Mouse (Mus musculus) stomach, adult 2 months (tissue): ENCODE data around the gene Ccnt1. TPM values are rescaled to one million over a fixed set of nuclear protein-coding genes. Genes with fewer than 3 reads are reported as not detected.

Experiments used
- polyA plus RNA-seq: library from polyadenylated mRNA; depleted of rRNA; stranded (reverse); fragments of >200 nt; gene quantifications from 2 replicates; pipeline ENCODE4 v1.2.3, GENCODE M21; 2012; rRNA removed

Ccnt1 gene
- polyA plus RNA-seq, result 0.94 and 2.3 TPM in 2 replicates

GRCm38 (mm10) chr15:98570873-98571538, at the start of gene Ccnt1, which contains the start of gene 4930415O20Rik:
Gene Ccnt1 (minus strand): TSS chr15:98570923.
Gene 4930415O20Rik (plus strand): TSS chr15:98571004.

GRCm38 (mm10) chr15:98609331-98610130, 38.8 kb upstream of the Ccnt1 start, which contains the start of gene Adcy6:
Gene Adcy6 (minus strand): TSS chr15:98610076.

GRCm38 (mm10) chr15:98533881-98534627, 36.7 kb downstream of the Ccnt1 start, which contains the start of gene Kansl2:
Gene Kansl2 (minus strand): TSS chr15:98534264.

GRCm38 (mm10) chr15:98492102-98492501, 78.6 kb downstream of the Ccnt1 start, which contains the start of gene Olfr279:
Gene Olfr279 (plus strand): TSS chr15:98492402.

Other genes with a start within 250 kb of the Ccnt1 start
- not detected in 2 replicates for gene Olfr284, start 229.9 kb downstream of the Ccnt1 start, polyA plus RNA-seq
- not detected in 2 replicates for gene Olfr283, start 190.0 kb downstream of the Ccnt1 start, polyA plus RNA-seq
- not detected in 2 replicates for gene Olfr282, start 139.7 kb downstream of the Ccnt1 start, polyA plus RNA-seq
- gene Olfr281, start 118.3 kb downstream of the Ccnt1 start, polyA plus RNA-seq, result not detected in 2 replicates
- not detected in 2 replicates for gene OR5BS1P, start 101.0 kb downstream of the Ccnt1 start, polyA plus RNA-seq
- not detected in 2 replicates for gene Lalba, start 88.2 kb downstream of the Ccnt1 start, polyA plus RNA-seq
- not detected in 2 replicates for gene Olfr279, start 78.5 kb downstream of the Ccnt1 start, polyA plus RNA-seq
- gene Kansl2, start 36.7 kb downstream of the Ccnt1 start, polyA plus RNA-seq, result 9.7 and 11.1 TPM in 2 replicates
- 0.85 and 2.0 TPM in 2 replicates for gene 4930415O20Rik, start 81 bp upstream of the Ccnt1 start, polyA plus RNA-seq
- gene Adcy6, start 39.2 kb upstream of the Ccnt1 start, polyA plus RNA-seq, result 45.7 and 64.2 TPM in 2 replicates
- 38.3 and 44.2 TPM in 2 replicates for gene Cacnb3, start 59.9 kb upstream of the Ccnt1 start, polyA plus RNA-seq
- gene Ddx23, start 92.0 kb upstream of the Ccnt1 start, polyA plus RNA-seq, result 11.8 and 12.9 TPM in 2 replicates
- 0.57 and 0.62 TPM in 2 replicates for gene Rnd1, start 106.5 kb upstream of the Ccnt1 start, polyA plus RNA-seq
- 0.43 and 0.45 TPM in 2 replicates for gene Ccdc65, start 137.3 kb upstream of the Ccnt1 start, polyA plus RNA-seq
- 18.3 and 25.4 TPM in 2 replicates for gene Fkbp11, start 157.3 kb upstream of the Ccnt1 start, polyA plus RNA-seq
- 36.3 and 39.5 TPM in 2 replicates for gene Arf3, start 192.3 kb upstream of the Ccnt1 start, polyA plus RNA-seq
- 0.16 and 0.58 TPM in 2 replicates for gene Wnt10b, start 207.2 kb upstream of the Ccnt1 start, polyA plus RNA-seq
- gene Wnt1, start 218.9 kb upstream of the Ccnt1 start, polyA plus RNA-seq, result not detected in 2 replicates
- 0.02 TPM in 2 replicates for gene Ddn, start 238.6 kb upstream of the Ccnt1 start, polyA plus RNA-seq